Mouse (Mus musculus): ENCODE results near the gene Tcf7l2. TPM values are rescaled to one million over a fixed set of nuclear protein-coding genes. Genes with fewer than 3 reads are reported as not detected.

Tcf7l2 gene
- polyA plus RNA-seq, 1 experiment from 2014 or later: 196 TPM

DNA sequence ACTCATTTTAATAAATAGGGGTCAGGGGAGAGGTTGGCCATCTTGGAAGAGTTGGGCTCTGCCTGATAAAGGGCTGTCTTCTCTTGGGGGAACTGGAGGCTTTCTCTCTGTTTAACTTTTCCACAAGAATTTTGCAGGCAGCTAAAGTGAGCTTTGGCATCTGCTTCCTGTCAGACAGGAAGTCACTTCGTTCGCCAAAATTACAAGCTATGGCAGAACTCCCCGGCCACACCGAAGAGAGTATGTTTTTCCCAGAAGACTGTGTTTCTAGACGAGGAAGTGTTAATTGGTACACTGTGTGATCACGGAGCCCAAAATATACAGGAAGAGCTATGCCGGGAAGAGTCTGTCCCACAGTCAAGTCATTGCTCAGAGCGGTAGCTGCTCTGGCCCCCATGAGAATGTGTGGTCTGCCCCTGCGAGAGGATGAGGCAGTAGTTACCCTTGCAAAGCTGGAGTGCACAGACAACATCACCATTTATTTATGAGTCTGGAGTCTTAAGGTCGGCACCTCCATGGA, 97.5 kb downstream of the Tcf7l2 start:
- no peak for ATAC-seq
- WGBS: 35% methylated on average over 10 of the region's 10 CpGs
- H3K36me3 ChIP-seq (ENCODE audit: control insufficient read depth, insufficient read depth, low read length): no peaks in the 10 kb centered on the region
- peak; percentile 43 for DNase-seq (ENCODE audit: low spot score)
- H3K4me1 ChIP-seq (ENCODE audit: control insufficient read depth, insufficient read depth, low read length): peaks cover 28% of the 10 kb centered on the region
- no peak overlapping the region for H3K27ac ChIP-seq (ENCODE audit: low read depth, low read length)
- no peak overlapping the region for H3K4me2 ChIP-seq (ENCODE audit: low read length)
- no peak overlapping the region for H3K9ac ChIP-seq (ENCODE audit: low read length)
- no peak overlapping the region for H3K4me3 ChIP-seq (ENCODE audit: low read depth, low read length)
- H3K9me3 ChIP-seq (replicated peaks; ENCODE audit: control insufficient read depth, low read length): no peaks in the 10 kb centered on the region
- H3K27me3 ChIP-seq (replicated peaks; ENCODE audit: control insufficient read depth, insufficient read depth, low read length): no peaks in the 10 kb centered on the region

DNA sequence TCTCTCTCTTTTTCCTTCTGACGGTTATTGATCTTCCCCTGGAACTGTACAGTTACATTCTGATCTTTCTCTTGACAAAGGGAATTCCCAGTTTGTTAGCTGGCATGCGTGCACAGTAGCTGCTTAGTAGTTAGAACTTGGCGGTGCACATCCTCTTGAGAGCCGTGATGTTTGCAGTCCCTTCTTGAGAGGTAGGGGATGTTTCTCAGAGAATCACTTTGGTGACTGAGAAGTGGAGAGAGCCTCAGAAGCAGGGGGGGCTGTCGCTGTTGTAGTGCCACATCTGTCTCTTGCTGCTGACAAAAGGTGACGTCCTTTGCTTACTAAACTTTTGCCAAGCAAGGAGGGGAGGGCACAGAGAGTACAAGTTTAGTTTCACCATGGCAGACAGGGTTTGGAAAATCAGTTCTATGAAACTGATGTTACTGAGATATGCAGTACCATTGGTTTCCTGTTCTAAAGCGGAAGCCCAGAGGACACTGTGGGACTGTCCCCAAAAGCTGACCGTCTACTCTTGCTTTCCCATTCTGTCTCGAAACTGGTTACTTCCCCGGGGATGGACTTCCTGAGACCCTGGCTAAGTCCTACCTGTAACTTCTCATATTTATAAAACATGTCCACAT, 99.0 kb downstream of the Tcf7l2 start:
- WGBS: 65% methylated on average over 10 of the region's 10 CpGs
- no peaks in the 10 kb centered on the region for H3K36me3 ChIP-seq (ENCODE audit: control insufficient read depth, insufficient read depth, low read length)
- H3K4me3 ChIP-seq (ENCODE audit: low read depth, low read length): no peak overlapping the region
- no peak for DNase-seq (ENCODE audit: low spot score)
- H3K27ac ChIP-seq (ENCODE audit: low read depth, low read length): no peak overlapping the region
- no peak overlapping the region for H3K4me2 ChIP-seq (ENCODE audit: low read length)
- ATAC-seq: no peak
- H3K27me3 ChIP-seq (replicated peaks; ENCODE audit: control insufficient read depth, insufficient read depth, low read length): no peaks in the 10 kb centered on the region
- peaks cover 33% of the 10 kb centered on the region for H3K4me1 ChIP-seq (ENCODE audit: control insufficient read depth, insufficient read depth, low read length)
- H3K9me3 ChIP-seq (replicated peaks; ENCODE audit: control insufficient read depth, low read length): no peaks in the 10 kb centered on the region
- no peak overlapping the region for H3K9ac ChIP-seq (ENCODE audit: low read length)

DNA sequence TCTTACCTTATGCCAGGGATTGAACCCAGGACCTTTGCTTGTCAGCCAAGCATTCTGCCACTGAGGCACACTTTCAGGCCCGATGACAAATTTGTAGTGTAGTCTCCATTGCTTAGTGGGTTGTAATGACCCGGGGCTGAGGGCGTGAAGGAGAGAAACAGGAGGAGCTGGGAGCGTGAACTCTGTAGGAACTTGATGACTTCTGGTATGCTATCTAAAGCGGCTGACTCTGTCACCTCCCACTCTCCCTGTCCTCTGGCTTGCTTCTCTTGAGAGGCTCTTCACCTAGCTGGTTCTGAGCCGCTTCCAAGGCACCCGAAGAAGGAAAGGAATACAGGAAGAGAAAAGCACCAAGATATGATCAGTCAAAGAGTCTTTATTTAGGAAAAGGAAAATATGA, 100.4 kb downstream of the Tcf7l2 start:
- no peak for ATAC-seq
- no peak overlapping the region for H3K9ac ChIP-seq (ENCODE audit: low read length)
- H3K4me2 ChIP-seq (ENCODE audit: low read length): no peak overlapping the region
- no peak overlapping the region for H3K27ac ChIP-seq (ENCODE audit: low read depth, low read length)
- H3K4me1 ChIP-seq (ENCODE audit: control insufficient read depth, insufficient read depth, low read length): peaks cover 33% of the 10 kb centered on the region
- no peak for DNase-seq (ENCODE audit: low spot score)
- no peaks in the 10 kb centered on the region for H3K9me3 ChIP-seq (replicated peaks; ENCODE audit: control insufficient read depth, low read length)
- WGBS: 87% methylated on average over 7 of the region's 7 CpGs
- no peaks in the 10 kb centered on the region for H3K27me3 ChIP-seq (replicated peaks; ENCODE audit: control insufficient read depth, insufficient read depth, low read length)
- no peaks in the 10 kb centered on the region for H3K36me3 ChIP-seq (ENCODE audit: control insufficient read depth, insufficient read depth, low read length)
- no peak overlapping the region for H3K4me3 ChIP-seq (ENCODE audit: low read depth, low read length)

GRCm38 (mm10) chr19:55843111-55843887, 101.7 kb downstream of the Tcf7l2 start:
- Histone ChIP-seq H3K4me3 (ENCODE audit: low read depth, low read length) (no peak overlapping the region), H3K4me1 (ENCODE audit: control insufficient read depth, insufficient read depth, low read length) (peaks cover 25% of the 10 kb centered on the region), H3K27ac (ENCODE audit: low read depth, low read length) (no peak overlapping the region), H3K9ac (ENCODE audit: low read length) (no peak overlapping the region), H3K36me3 (ENCODE audit: control insufficient read depth, insufficient read depth, low read length) (no peaks in the 10 kb centered on the region), H3K27me3 (replicated peaks; ENCODE audit: control insufficient read depth, insufficient read depth, low read length) (no peaks in the 10 kb centered on the region), H3K9me3 (replicated peaks; ENCODE audit: control insufficient read depth, low read length) (no peaks in the 10 kb centered on the region), H3K4me2 (ENCODE audit: low read length) (no peak overlapping the region)
- WGBS: 51% methylated on average over 11 of the region's 11 CpGs
- DNase-seq (ENCODE audit: low spot score) (no peak), ATAC-seq (no peak)

DNA sequence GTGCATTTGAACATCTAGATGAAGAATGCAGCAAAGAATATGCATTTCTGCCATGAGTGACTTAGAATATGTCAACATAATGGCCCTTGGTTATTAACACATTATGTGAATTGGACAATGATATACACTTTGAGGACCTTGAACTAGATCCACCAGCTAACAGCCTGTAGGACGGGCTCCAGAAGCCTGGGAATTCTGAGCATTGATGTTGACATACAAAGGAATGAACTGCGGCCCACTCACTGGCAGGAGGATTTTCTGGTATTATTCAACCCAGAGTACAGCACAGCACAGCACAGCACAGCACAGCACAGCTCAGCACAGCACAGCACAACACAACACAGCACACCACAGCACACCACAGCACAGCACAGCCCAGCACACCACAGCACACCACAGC, 104.1 kb downstream of the Tcf7l2 start:
- H3K27ac ChIP-seq (ENCODE audit: low read depth, low read length): no peak overlapping the region
- WGBS: 48% methylated on average over 2 of the region's 2 CpGs
- ATAC-seq (no peak), DNase-seq (ENCODE audit: low spot score) (no peak)
- no peak overlapping the region for H3K9ac ChIP-seq (ENCODE audit: low read length)
- H3K4me1 ChIP-seq (ENCODE audit: control insufficient read depth, insufficient read depth, low read length): peaks cover 13% of the 10 kb centered on the region
- no peak overlapping the region for H3K4me3 ChIP-seq (ENCODE audit: low read depth, low read length)
- H3K9me3 ChIP-seq (replicated peaks; ENCODE audit: control insufficient read depth, low read length): no peaks in the 10 kb centered on the region
- no peaks in the 10 kb centered on the region for H3K27me3 ChIP-seq (replicated peaks; ENCODE audit: control insufficient read depth, insufficient read depth, low read length)
- no peak overlapping the region for H3K4me2 ChIP-seq (ENCODE audit: low read length)
- H3K36me3 ChIP-seq (ENCODE audit: control insufficient read depth, insufficient read depth, low read length): no peaks in the 10 kb centered on the region

DNA sequence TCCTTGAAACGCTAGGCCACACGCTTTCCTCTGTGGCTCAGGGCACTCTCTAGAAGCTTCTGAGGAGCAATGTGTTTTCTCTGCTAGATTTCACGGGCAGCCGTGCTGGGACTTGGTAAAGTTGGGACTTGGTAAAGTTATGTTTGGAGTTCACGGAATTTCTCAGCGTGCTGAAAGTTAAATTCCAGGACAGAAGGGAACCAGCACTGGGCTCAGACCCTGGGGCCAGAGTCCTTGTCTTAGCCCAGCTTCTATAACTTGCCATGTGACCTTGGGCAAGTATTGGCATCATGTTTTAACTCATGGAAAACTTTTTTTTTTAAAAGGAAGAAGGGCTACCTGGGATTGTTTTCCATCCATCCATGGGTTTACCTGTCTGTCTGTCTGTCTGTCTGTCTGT, 104.6 kb downstream of the Tcf7l2 start:
- no peaks in the 10 kb centered on the region for H3K36me3 ChIP-seq (ENCODE audit: control insufficient read depth, insufficient read depth, low read length)
- H3K27me3 ChIP-seq (replicated peaks; ENCODE audit: control insufficient read depth, insufficient read depth, low read length): no peaks in the 10 kb centered on the region
- H3K4me2 ChIP-seq (ENCODE audit: low read length): no peak overlapping the region
- no peaks in the 10 kb centered on the region for H3K9me3 ChIP-seq (replicated peaks; ENCODE audit: control insufficient read depth, low read length)
- H3K27ac ChIP-seq (ENCODE audit: low read depth, low read length): no peak overlapping the region
- 91% methylated on average over 6 of the region's 6 CpGs for WGBS
- ATAC-seq: no peak
- peaks cover 16% of the 10 kb centered on the region; the same call in 1 of the 2 replicates for H3K4me1 ChIP-seq (ENCODE audit: control insufficient read depth, insufficient read depth, low read length)
- no peak overlapping the region for H3K9ac ChIP-seq (ENCODE audit: low read length)
- H3K4me3 ChIP-seq (ENCODE audit: low read depth, low read length): no peak overlapping the region
- no peak for DNase-seq (ENCODE audit: low spot score)

- H3K9ac ChIP-seq (ENCODE audit: low read length): no peak overlapping the region
- peaks cover 23% of the 10 kb centered on the region for H3K4me1 ChIP-seq (ENCODE audit: control insufficient read depth, insufficient read depth, low read length)
- no peak for ATAC-seq
- whole genome bisulfite sequencing: 58% methylated on average over 4 of the region's 4 CpGs
- no peak overlapping the region for H3K27ac ChIP-seq (ENCODE audit: low read depth, low read length)
- H3K36me3 ChIP-seq (ENCODE audit: control insufficient read depth, insufficient read depth, low read length): no peaks in the 10 kb centered on the region
- no peaks in the 10 kb centered on the region for H3K9me3 ChIP-seq (replicated peaks; ENCODE audit: control insufficient read depth, low read length)
- H3K27me3 ChIP-seq (replicated peaks; ENCODE audit: control insufficient read depth, insufficient read depth, low read length): no peaks in the 10 kb centered on the region
- DNase-seq (ENCODE audit: low spot score): no peak
- no peak overlapping the region for H3K4me3 ChIP-seq (ENCODE audit: low read depth, low read length)
- H3K4me2 ChIP-seq (ENCODE audit: low read length): no peak overlapping the region
These were observed 105.4 kb downstream of the Tcf7l2 start for GRCm38 (mm10) chr19:55847043-55847442.

DNA sequence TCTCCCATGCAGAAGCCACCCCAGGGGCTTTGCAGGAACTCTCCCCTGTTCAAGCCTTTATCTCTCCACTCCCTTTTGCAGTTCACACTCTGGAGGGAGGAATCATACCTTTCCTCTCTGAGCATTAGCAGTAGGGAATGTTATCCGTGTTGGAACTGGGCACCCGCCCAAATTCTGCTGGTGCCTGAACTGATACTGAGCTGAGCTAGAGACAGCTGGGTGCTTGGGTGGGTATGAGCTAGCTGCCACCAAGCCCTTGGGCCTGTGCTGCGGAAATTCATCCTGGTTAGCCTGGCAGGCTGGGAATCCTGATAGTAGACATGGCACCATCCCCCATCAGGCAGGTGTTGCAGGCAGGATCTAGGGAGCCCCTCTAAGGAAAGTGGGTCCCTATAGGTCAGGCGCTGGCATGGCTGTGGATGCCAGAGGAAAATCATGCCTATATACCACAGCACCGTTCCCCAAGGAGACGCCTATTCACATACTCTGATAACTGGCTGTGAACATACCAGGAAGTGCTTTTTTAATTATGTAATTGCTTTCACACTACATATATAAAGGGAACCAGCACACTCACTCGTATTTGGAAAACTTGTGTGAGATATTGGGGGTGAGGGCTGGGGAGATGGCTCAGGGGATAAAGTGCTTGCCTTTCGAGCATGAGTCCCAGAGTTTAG, 108.9 kb downstream of the Tcf7l2 start:
- Histone ChIP-seq H3K4me3 (ENCODE audit: low read depth, low read length) (no peak overlapping the region), H3K27ac (ENCODE audit: low read depth, low read length) (no peak overlapping the region), H3K36me3 (ENCODE audit: control insufficient read depth, insufficient read depth, low read length) (no peaks in the 10 kb centered on the region), H3K9me3 (replicated peaks; ENCODE audit: control insufficient read depth, low read length) (no peaks in the 10 kb centered on the region), H3K9ac (ENCODE audit: low read length) (no peak overlapping the region), H3K4me1 (ENCODE audit: control insufficient read depth, insufficient read depth, low read length) (peaks cover 18% of the 10 kb centered on the region), H3K4me2 (ENCODE audit: low read length) (no peak overlapping the region), H3K27me3 (replicated peaks; ENCODE audit: control insufficient read depth, insufficient read depth, low read length) (no peaks in the 10 kb centered on the region)
- ATAC-seq: no peak
- no peak for DNase-seq (ENCODE audit: low spot score)
- 76% methylated on average over 8 of the region's 8 CpGs for WGBS
